1 mouse cellular context compared by ENCODE assay signal in genomic region chr15:28856419-28856818, GRCm38 (mm10).
TF ChIP-seq lines count a peak whose summit lies in the region.

No protein-coding gene starts in this region.

TF ChIP-seq in MEL, 35 proteins besides CTCF, POLR2A, EP300 and RAD21 (continued from another document):
- TF ChIP-seq USF2 (IDR thresholded peaks at IDR 0.05; ENCODE audit: borderline replicate concordance in 1 of 2, insufficient read depth in 1 of 2, low read depth in 1 of 2, low read length in 2 of 2), result no peak
- TF ChIP-seq NRF1 (IDR thresholded peaks at IDR 0.05; ENCODE audit: insufficient read depth, low read depth, low read length, poor library complexity, severe bottlenecking), result no peak
